Comparison of ENCODE assay signal across 29 mouse cellular contexts in genomic region chr5:147235406-147236309, GRCm38 (mm10). TPM values are rescaled to one million over a fixed set of nuclear protein-coding genes. Genes with fewer than 3 reads are reported as not detected.
"Had no signal": no experiment of that assay in that cellular context is flagged by ENCODE, and none has a peak within 500 bp of the region (broad histone marks: within the 10 kb centered on the region; RNA-seq: fewer than 3 reads in every experiment).

No protein-coding gene starts in this region.

- DNase-seq: forebrain, postnatal 0 days; gastrocnemius, postnatal 14 days; gastrocnemius, postnatal 36 days; heart, adult 18-20 months; heart, postnatal 10 days; heart, postnatal 4 days; kidney, adult 18-20 months; kidney, adult 8-10 months; kidney, postnatal 10 days; kidney, postnatal 25 days; kidney, postnatal 4 days; liver had no signal

- H3K9me3 ChIP-seq: forebrain, embryonic 15.5 days; heart, embryonic 10.5 days; heart, embryonic 12.5 days; hindbrain, embryonic 13.5 days; hindbrain, embryonic 15.5 days; limb, embryonic 10.5 days; limb, embryonic 12.5 days had no signal

- H3K27ac ChIP-seq: forebrain, embryonic 15.5 days; heart, embryonic 10.5 days; hindbrain, embryonic 13.5 days; hindbrain, embryonic 15.5 days; hindbrain, postnatal 0 days; left cerebral cortex, adult 2 months; limb, embryonic 10.5 days; limb, embryonic 12.5 days had no signal

- ATAC-seq: forebrain, embryonic 15.5 days; forebrain, postnatal 0 days; hindbrain, postnatal 0 days had no signal

- H3K9ac ChIP-seq: forebrain, embryonic 15.5 days; forebrain, postnatal 0 days; heart, embryonic 12.5 days; hindbrain, embryonic 13.5 days; hindbrain, embryonic 15.5 days; limb, embryonic 12.5 days had no signal

- H3K4me3 ChIP-seq: forebrain, embryonic 15.5 days; heart, embryonic 10.5 days; heart, embryonic 12.5 days; hindbrain, embryonic 13.5 days; hindbrain, embryonic 15.5 days; left cerebral cortex, adult 2 months; limb, embryonic 10.5 days; limb, embryonic 12.5 days had no signal

- H3K4me2 ChIP-seq: forebrain, embryonic 15.5 days; heart, embryonic 12.5 days; hindbrain, embryonic 13.5 days; hindbrain, embryonic 15.5 days; limb, embryonic 12.5 days; liver, embryonic 11.5 days had no signal

- H3K4me1 ChIP-seq: forebrain, embryonic 15.5 days; heart, embryonic 10.5 days; heart, embryonic 12.5 days; hindbrain, embryonic 13.5 days; hindbrain, embryonic 15.5 days; limb, embryonic 10.5 days; limb, embryonic 12.5 days had no signal

- H3K27me3 ChIP-seq: forebrain, embryonic 15.5 days had no signal

- H3K36me3 ChIP-seq: forebrain, embryonic 15.5 days; heart, embryonic 10.5 days; heart, embryonic 12.5 days; hindbrain, embryonic 13.5 days; hindbrain, embryonic 15.5 days; limb, embryonic 10.5 days; limb, embryonic 12.5 days had no signal

RNA-seq across cellular contexts. Expression of gene Pdx1, which starts 34.1 kb away (rescaled TPM):
- polyA plus RNA-seq: forebrain, embryonic 15.5 days; forebrain, postnatal 0 days; heart, embryonic 12.5 days; heart, embryonic 14.5 days; heart, embryonic 16.5 days; hindbrain, embryonic 11.5 days; hindbrain, embryonic 13.5 days; hindbrain, embryonic 15.5 days; hindbrain, postnatal 0 days; kidney, embryonic 16.5 days; limb, embryonic 10.5 days; limb, embryonic 12.5 days; limb, embryonic 14.5 days had no signal

RNA-seq across cellular contexts. Expression of gene Gsx1, which starts 47.2 kb away (rescaled TPM):
- polyA plus RNA-seq: heart, embryonic 10.5 days; heart, embryonic 12.5 days; heart, embryonic 14.5 days; heart, embryonic 16.5 days; intestine, embryonic 14.5 days; kidney, embryonic 14.5 days; kidney, embryonic 16.5 days; limb, embryonic 10.5 days; limb, embryonic 12.5 days; limb, embryonic 14.5 days; liver, embryonic 11.5 days had no signal
